Mouse (Mus musculus) bone marrow macrophage, adult 2 months (primary cell): ENCODE data around the gene Cand2. TPM values are rescaled to one million over a fixed set of nuclear protein-coding genes. Genes with fewer than 3 reads are reported as not detected.
A peak's percentile ranks its signal among the peaks of the same experiment; 100 is the strongest.

Source experiments
- H3K27ac ChIP-seq: 2 replicates; pipeline ENCODE4 v1.5.1; 2012; ENCODE audit warnings: low read depth, low read length; ENCODE audit not compliant: insufficient read depth
- H3K4me1 ChIP-seq: 2 replicates; pipeline ENCODE4 v1.6.1; 2012; ENCODE audit warnings: low read length; ENCODE audit not compliant: control insufficient read depth, insufficient read depth
- H3K4me3 ChIP-seq: 2 replicates; pipeline ENCODE4 v1.5.1; 2012; ENCODE audit warnings: mild to moderate bottlenecking, low read length, moderate library complexity; ENCODE audit not compliant: insufficient read depth
- CTCF ChIP-seq: IDR thresholded peaks from 2 replicates; pipeline ENCODE4 v1.5.1; 2012; ENCODE audit warnings: low read depth, mild to moderate bottlenecking, low read length, moderate library complexity
- POLR2A ChIP-seq: IDR thresholded peaks from 2 replicates; pipeline ENCODE4 v1.6.1; 2012; ENCODE audit warnings: mild to moderate bottlenecking, low read depth, low read length, borderline replicate concordance
- polyA plus RNA-seq: library from polyadenylated mRNA; stranded (reverse); fragments of >200 nt; gene quantifications from 2 replicates; pipeline ENCODE4 v1.2.4, GENCODE M21; 2012; ENCODE audit not compliant: missing spikeins, insufficient read depth, insufficient read length

Gene Cand2
- polyA plus RNA-seq, 1 experiment = 0.40 TPM

GRCm38 (mm10) chr6:115848598-115849304 is 74.4 kb downstream of the Cand2 start:
- Histone ChIP-seq H3K27ac (no peak overlapping the region), H3K4me3 (no peak overlapping the region), H3K4me1 (peaks cover 3% of the 10 kb centered on the region; the same call in 1 of the 2 replicates)
- TF ChIP-seq CTCF (no peak), POLR2A (no peak)

- TF ChIP-seq CTCF (0 out of 2 replicates have a peak, but pooled peaks have one; percentile 4), POLR2A (no peak)
- H3K4me1 ChIP-seq = no peaks in the 10 kb centered on the region; the same call in 1 of the 2 replicates
- peak overlapping the region; percentile 53 for H3K27ac ChIP-seq
- peak overlapping the region; percentile 76 for H3K4me3 ChIP-seq
Measured at GRCm38 (mm10) chr6:115852446-115853090, 78.2 kb downstream of the Cand2 start.

GRCm38 (mm10) chr6:115853091-115853813 is 78.9 kb downstream of the Cand2 start, which contains the start of the genes Mbd4 and Ift122:
Gene Mbd4, minus strand, starts transcription at chr6:115853371.
Gene Ift122, plus strand, starts transcription at chr6:115853470.
- TF ChIP-seq CTCF (no peak), POLR2A (no peak)
- Histone ChIP-seq H3K4me3 (peak within 1 kb of the TSS; percentile 76), H3K4me1 (no peaks in the 10 kb centered on the region; the same call in 1 of the 2 replicates), H3K27ac (peak within 1 kb of the TSS; percentile 53)

GRCm38 (mm10) chr6:115853985-115854384 is 79.6 kb downstream of the Cand2 start:
- no peaks in the 10 kb centered on the region for H3K4me1 ChIP-seq
- H3K4me3 ChIP-seq = peak overlapping the region; percentile 73
- TF ChIP-seq POLR2A (no peak), CTCF (no peak)
- 0 out of 2 replicates have a peak overlapping the region, but pooled peaks have one; percentile 8 for H3K27ac ChIP-seq

GRCm38 (mm10) chr6:115854432-115854831 is 80.1 kb downstream of the Cand2 start:
- H3K4me1 ChIP-seq = peaks cover 2% of the 10 kb centered on the region; the same call in 1 of the 2 replicates
- H3K27ac ChIP-seq = no peak overlapping the region
- TF ChIP-seq POLR2A (no peak), CTCF (no peak; the same call in 1 of the 2 replicates)
- H3K4me3 ChIP-seq = no peak overlapping the region

Other genes starting within 250 kb of the Cand2 start
- 6.0 and 6.5 TPM in 2 replicates for gene Tsen2, start 229.9 kb upstream of the Cand2 start, polyA plus RNA-seq
- gene Mkrn2os, start 182.0 kb upstream of the Cand2 start, polyA plus RNA-seq = not detected in 2 replicates
- 13.4 and 15.6 TPM in 2 replicates for gene Mkrn2, start 172.6 kb upstream of the Cand2 start, polyA plus RNA-seq
- 89.1 and 89.4 TPM in 2 replicates for gene Raf1, start 97.9 kb upstream of the Cand2 start, polyA plus RNA-seq
- gene Tmem40, start 12.1 kb upstream of the Cand2 start, polyA plus RNA-seq = not detected in 2 replicates
- 2,269 and 2,339 TPM in 2 replicates for gene Rpl32, start 34.2 kb downstream of the Cand2 start, polyA plus RNA-seq
- gene Efcab12, start 63.9 kb downstream of the Cand2 start, polyA plus RNA-seq = 0.31 and 0.32 TPM in 2 replicates
- 12.0 and 13.8 TPM in 2 replicates for gene Mbd4, start 78.8 kb downstream of the Cand2 start, polyA plus RNA-seq
- gene Ift122, start 78.9 kb downstream of the Cand2 start, polyA plus RNA-seq = 6.0 and 9.3 TPM in 2 replicates
- gene Rho, start 157.2 kb downstream of the Cand2 start, polyA plus RNA-seq = not detected in 2 replicates
- gene H1foo, start 170.4 kb downstream of the Cand2 start, polyA plus RNA-seq = not detected in 2 replicates
- 205 and 222 TPM in 2 replicates for gene Plxnd1, start 220.5 kb downstream of the Cand2 start, polyA plus RNA-seq